Mouse (Mus musculus): Measurements from ENCODE around the gene Eif1ad. TPM values are rescaled to one million over a fixed set of nuclear protein-coding genes. Genes with fewer than 3 reads are reported as not detected.

Gene Eif1ad
- total and polyA plus RNA-seq, 2 experiments from 2014 or later, result 33.4 to 50.3 TPM

DNA sequence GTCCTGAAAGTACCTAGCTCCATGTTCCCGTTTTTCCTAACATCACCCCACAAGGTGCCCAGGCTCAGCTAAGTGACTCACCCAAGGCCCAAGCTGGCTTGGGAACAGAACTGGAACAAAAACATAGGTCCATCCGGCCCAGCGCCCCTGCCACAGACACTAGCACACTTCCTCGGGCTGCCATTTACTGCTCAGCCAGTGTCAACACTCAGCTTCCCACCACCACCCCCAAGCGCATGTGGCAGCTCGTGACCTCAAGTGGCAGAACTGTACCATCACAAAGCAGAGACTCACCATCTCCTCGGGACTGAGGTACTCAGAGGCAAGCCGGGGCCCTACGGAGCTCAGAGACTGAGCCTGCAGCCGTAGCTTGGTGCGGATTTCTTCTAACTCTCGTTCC, 16.8 kb downstream of the Eif1ad start:
- Histone ChIP-seq H3K27ac (ENCODE audit: low read depth, low read length) (no peak overlapping the region), H3K4me1 (ENCODE audit: insufficient read depth, low read length) (peaks cover 8% of the 10 kb centered on the region), H3K27me3 (ENCODE audit: insufficient read depth, low read length) (no peaks in the 10 kb centered on the region), H3K4me3 (ENCODE audit: low read depth, low read length) (no peak overlapping the region), H3K4me2 (ENCODE audit: low read depth, low read length, poor library complexity, severe bottlenecking) (no peak overlapping the region), H3K9ac (replicated peaks; ENCODE audit: low read length, poor library complexity, severe bottlenecking) (no peak overlapping the region), H3K9me3 (ENCODE audit: low read length) (no peaks in the 10 kb centered on the region), H3K36me3 (ENCODE audit: insufficient read depth, low read length) (peaks cover 74% of the 10 kb centered on the region)
- WGBS, result 96% methylated on average over 12 of the region's 12 CpGs
- DNase-seq (ENCODE audit: low spot score) (no peak), ATAC-seq (ENCODE audit: low FRiP score) (no peak)
- TF ChIP-seq CTCF (IDR thresholded peaks at IDR 0.05), result no peak

DNA sequence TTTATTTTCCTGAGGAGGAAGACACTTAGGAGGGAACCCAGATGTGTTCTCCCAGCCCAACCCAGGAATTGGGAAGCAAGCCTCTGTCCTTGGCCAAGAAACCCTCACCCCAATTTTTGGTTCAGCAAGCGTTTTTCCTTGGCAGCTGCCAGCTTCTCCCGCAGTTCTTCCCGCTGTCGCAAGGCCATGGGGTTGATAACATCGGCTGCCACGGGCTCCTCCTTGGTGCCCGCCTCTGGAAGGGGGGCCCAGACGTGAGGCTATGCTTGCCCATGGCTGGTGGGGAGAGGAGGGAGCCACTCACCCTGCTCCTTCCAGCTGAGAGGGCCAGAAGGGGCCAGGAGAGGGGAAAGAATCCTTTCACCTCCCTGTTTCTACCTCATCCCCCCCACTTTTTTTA, 18.2 kb downstream of the Eif1ad start:
- no peaks in the 10 kb centered on the region for H3K9me3 ChIP-seq (ENCODE audit: low read length)
- 87% methylated on average over 8 of the region's 8 CpGs for WGBS
- no peak overlapping the region for H3K27ac ChIP-seq (ENCODE audit: low read depth, low read length)
- ATAC-seq (ENCODE audit: low FRiP score) (no peak), DNase-seq (ENCODE audit: low spot score) (no peak)
- no peak overlapping the region for H3K4me2 ChIP-seq (ENCODE audit: low read depth, low read length, poor library complexity, severe bottlenecking)
- H3K9ac ChIP-seq (replicated peaks; ENCODE audit: low read length, poor library complexity, severe bottlenecking), result no peak overlapping the region
- no peak for TF ChIP-seq CTCF (IDR thresholded peaks at IDR 0.05)
- H3K27me3 ChIP-seq (ENCODE audit: insufficient read depth, low read length), result no peaks in the 10 kb centered on the region
- peaks cover 14% of the 10 kb centered on the region for H3K4me1 ChIP-seq (ENCODE audit: insufficient read depth, low read length)
- no peak overlapping the region for H3K4me3 ChIP-seq (ENCODE audit: low read depth, low read length)
- H3K36me3 ChIP-seq (ENCODE audit: insufficient read depth, low read length), result peaks cover 60% of the 10 kb centered on the region

- peak overlapping the region; percentile 93 for H3K4me3 ChIP-seq (ENCODE audit: low read depth, low read length)
- H3K27ac ChIP-seq (ENCODE audit: low read depth, low read length), result peak overlapping the region; percentile 94
- H3K9me3 ChIP-seq (ENCODE audit: low read length), result no peaks in the 10 kb centered on the region
- H3K4me2 ChIP-seq (ENCODE audit: low read depth, low read length, poor library complexity, severe bottlenecking), result peak overlapping the region; percentile 79
- peaks cover 18% of the 10 kb centered on the region for H3K4me1 ChIP-seq (ENCODE audit: insufficient read depth, low read length)
- ATAC-seq (ENCODE audit: low FRiP score), result peak; percentile 47; the same call in 1 of the 2 replicates
- TF ChIP-seq CTCF (IDR thresholded peaks at IDR 0.05), result no peak
- no peaks in the 10 kb centered on the region for H3K27me3 ChIP-seq (ENCODE audit: insufficient read depth, low read length)
- DNase-seq (ENCODE audit: low spot score), result peak; percentile 14
- peaks cover 27% of the 10 kb centered on the region for H3K36me3 ChIP-seq (ENCODE audit: insufficient read depth, low read length)
- WGBS, result under 1% methylated on average over 38 of the region's 43 CpGs
- H3K9ac ChIP-seq (replicated peaks; ENCODE audit: low read length, poor library complexity, severe bottlenecking), result peak overlapping the region; percentile 96
Measured at GRCm38 (mm10) chr19:5388011-5388441, 21.5 kb downstream of the Eif1ad start.

DNA sequence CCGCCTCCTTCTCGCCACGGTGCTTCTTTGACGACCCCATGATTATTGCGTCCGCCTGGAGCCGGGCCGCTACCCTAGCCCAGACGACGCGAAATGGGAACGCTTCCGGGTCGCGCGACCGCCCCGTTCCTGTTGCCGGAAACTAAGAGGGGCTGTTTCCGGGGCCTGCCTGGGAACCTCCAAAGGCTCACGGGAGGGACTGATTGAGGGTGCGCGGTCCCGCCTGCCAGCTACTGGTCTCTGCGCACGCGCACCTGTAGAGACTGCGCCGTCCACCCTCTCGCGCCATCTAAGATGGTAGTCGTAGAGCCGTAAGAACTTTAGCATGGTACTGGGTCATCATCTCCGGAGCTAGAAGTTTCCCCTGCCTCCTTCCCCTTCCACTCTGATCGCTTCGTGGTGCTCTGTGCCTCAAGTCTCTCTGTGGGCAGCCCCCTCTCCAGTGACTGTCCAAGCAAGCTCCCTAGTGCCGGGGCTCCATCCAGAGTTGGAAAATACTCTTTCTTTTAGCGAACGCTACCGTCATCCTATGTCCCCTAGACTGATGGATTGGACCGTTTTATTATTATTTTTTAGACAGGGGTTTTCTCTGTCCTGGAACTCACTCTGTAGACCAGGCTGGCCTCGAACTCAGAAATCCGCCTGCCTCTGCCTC, 22.2 kb downstream of the Eif1ad start, which contains the start of gene Sart1:
Gene Sart1 (minus strand): TSS at position 116 of the 655 bp plus-strand sequence.
- DNase-seq (ENCODE audit: low spot score) (peak; percentile 98), ATAC-seq (ENCODE audit: low FRiP score) (peak; percentile 95)
- WGBS, result 2% methylated on average over 43 of the region's 43 CpGs
- Histone ChIP-seq H3K9me3 (ENCODE audit: low read length) (no peaks in the 10 kb centered on the region), H3K36me3 (ENCODE audit: insufficient read depth, low read length) (peaks cover 20% of the 10 kb centered on the region), H3K4me1 (ENCODE audit: insufficient read depth, low read length) (peaks cover 18% of the 10 kb centered on the region), H3K4me2 (ENCODE audit: low read depth, low read length, poor library complexity, severe bottlenecking) (peak within 1 kb of the TSS; percentile 79), H3K27ac (ENCODE audit: low read depth, low read length) (peak within 1 kb of the TSS; percentile 94), H3K4me3 (ENCODE audit: low read depth, low read length) (peak within 1 kb of the TSS; percentile 93), H3K27me3 (ENCODE audit: insufficient read depth, low read length) (no peaks in the 10 kb centered on the region), H3K9ac (replicated peaks; ENCODE audit: low read length, poor library complexity, severe bottlenecking) (peak within 1 kb of the TSS; percentile 96)
- TF ChIP-seq CTCF (IDR thresholded peaks at IDR 0.05), result 0 out of 2 replicates have a peak, but pooled peaks have one; percentile 10

DNA sequence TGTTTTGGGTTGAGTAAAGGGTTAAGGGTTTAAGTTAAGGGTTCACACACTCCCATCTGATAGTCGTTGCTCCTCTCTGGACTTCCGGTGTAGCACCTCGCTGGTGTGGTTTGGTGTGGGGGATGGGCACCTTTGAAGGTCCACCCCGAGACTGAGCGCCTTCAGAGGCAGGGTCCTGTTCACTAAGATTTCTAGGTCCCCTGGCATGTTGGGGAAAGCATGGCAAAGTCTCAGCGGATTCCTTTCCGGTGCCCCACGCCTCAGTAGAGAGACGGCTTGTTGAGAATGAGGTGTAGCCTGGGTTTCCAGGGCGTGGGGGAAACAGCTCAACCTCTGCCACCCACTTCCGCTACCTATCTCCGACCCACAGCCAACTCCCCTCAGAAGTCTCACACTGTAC, 23.1 kb downstream of the Eif1ad start:
- Histone ChIP-seq H3K27ac (ENCODE audit: low read depth, low read length) (no peak overlapping the region), H3K36me3 (ENCODE audit: insufficient read depth, low read length) (peaks cover 11% of the 10 kb centered on the region), H3K9ac (replicated peaks; ENCODE audit: low read length, poor library complexity, severe bottlenecking) (peak overlapping the region; percentile 77; the same call in 1 of the 2 replicates), H3K4me1 (ENCODE audit: insufficient read depth, low read length) (peaks cover 18% of the 10 kb centered on the region), H3K9me3 (ENCODE audit: low read length) (no peaks in the 10 kb centered on the region), H3K4me2 (ENCODE audit: low read depth, low read length, poor library complexity, severe bottlenecking) (peak overlapping the region; percentile 79), H3K27me3 (ENCODE audit: insufficient read depth, low read length) (no peaks in the 10 kb centered on the region), H3K4me3 (ENCODE audit: low read depth, low read length) (peak overlapping the region; percentile 93)
- 65% methylated on average over 12 of the region's 12 CpGs for WGBS
- DNase-seq (ENCODE audit: low spot score), result no peak
- TF ChIP-seq CTCF (IDR thresholded peaks at IDR 0.05), result no peak
- ATAC-seq (ENCODE audit: low FRiP score), result no peak

DNA sequence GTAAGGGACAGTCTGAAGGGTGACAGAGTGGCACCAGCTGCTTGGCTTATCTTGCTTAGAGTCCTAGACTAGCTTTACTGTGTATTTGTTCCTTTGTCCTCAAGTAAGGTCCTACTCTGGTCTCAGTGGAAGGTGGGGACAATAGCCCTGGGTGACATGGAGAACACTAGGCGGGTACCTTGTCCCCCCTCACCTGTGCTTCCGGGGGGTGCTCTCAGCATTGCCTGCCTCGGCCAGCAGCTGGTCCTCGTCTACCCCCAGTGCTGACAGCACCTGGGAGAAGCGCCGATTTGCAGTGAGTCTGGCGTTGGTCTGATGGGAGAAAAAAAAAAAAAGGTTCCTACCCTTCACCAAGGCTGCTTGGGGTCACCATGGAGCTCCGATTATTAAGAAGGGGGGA, 23.9 kb downstream of the Eif1ad start:
- TF ChIP-seq CTCF (IDR thresholded peaks at IDR 0.05), result no peak
- ATAC-seq (ENCODE audit: low FRiP score), result no peak
- Histone ChIP-seq H3K9me3 (ENCODE audit: low read length) (no peaks in the 10 kb centered on the region), H3K4me2 (ENCODE audit: low read depth, low read length, poor library complexity, severe bottlenecking) (no peak overlapping the region), H3K27me3 (ENCODE audit: insufficient read depth, low read length) (no peaks in the 10 kb centered on the region), H3K36me3 (ENCODE audit: insufficient read depth, low read length) (peaks cover 3% of the 10 kb centered on the region), H3K27ac (ENCODE audit: low read depth, low read length) (no peak overlapping the region), H3K9ac (replicated peaks; ENCODE audit: low read length, poor library complexity, severe bottlenecking) (no peak overlapping the region), H3K4me3 (ENCODE audit: low read depth, low read length) (no peak overlapping the region), H3K4me1 (ENCODE audit: insufficient read depth, low read length) (peaks cover 18% of the 10 kb centered on the region)
- 92% methylated on average over 8 of the region's 8 CpGs for WGBS
- DNase-seq (ENCODE audit: low spot score), result no peak

Data from midbrain, postnatal 0 days (tissue).